Mouse (Mus musculus): ENCODE results near the gene Tdrd6.

Gene Tdrd6

GRCm38 (mm10) chr17:43612221-43612620 lies 17.9 kb downstream of the Tdrd6 start:
- DNase-seq (ENCODE audit: low spot score) = no peak

GRCm38 (mm10) chr17:43611586-43611985 lies 18.5 kb downstream of the Tdrd6 start:
- DNase-seq (ENCODE audit: low spot score) = no peak

- DNase-seq (ENCODE audit: low spot score) = peak; percentile 46
Measured at GRCm38 (mm10) chr17:43606704-43607103, 23.4 kb downstream of the Tdrd6 start.

- no peak for DNase-seq (ENCODE audit: low spot score)
Measured at GRCm38 (mm10) chr17:43598706-43599105, 31.4 kb downstream of the Tdrd6 start.

- DNase-seq (ENCODE audit: low spot score) = no peak
Measured at GRCm38 (mm10) chr17:43597742-43598141, 32.4 kb downstream of the Tdrd6 start.

- DNase-seq (ENCODE audit: low spot score) = no peak
Measured at GRCm38 (mm10) chr17:43592296-43593291, 37.5 kb downstream of the Tdrd6 start.

- no peak for DNase-seq (ENCODE audit: low spot score)
Measured at GRCm38 (mm10) chr17:43590531-43590930, 39.6 kb downstream of the Tdrd6 start.

- DNase-seq (ENCODE audit: low spot score) = no peak
Measured at GRCm38 (mm10) chr17:43589750-43590149, 40.3 kb downstream of the Tdrd6 start.

- DNase-seq (ENCODE audit: low spot score) = no peak
Measured at GRCm38 (mm10) chr17:43587278-43587677, 42.8 kb downstream of the Tdrd6 start.

- DNase-seq (ENCODE audit: low spot score) = no peak
Measured at GRCm38 (mm10) chr17:43584771-43585170, 45.3 kb downstream of the Tdrd6 start.

- DNase-seq (ENCODE audit: low spot score) = no peak
Measured at GRCm38 (mm10) chr17:43581012-43581467, 49.1 kb downstream of the Tdrd6 start.

GRCm38 (mm10) chr17:43580456-43580855 lies 49.6 kb downstream of the Tdrd6 start:
- no peak for DNase-seq (ENCODE audit: low spot score)

- DNase-seq (ENCODE audit: low spot score) = no peak
Measured at GRCm38 (mm10) chr17:43573624-43574073, 56.5 kb downstream of the Tdrd6 start.

GRCm38 (mm10) chr17:43569287-43569686 lies 60.8 kb downstream of the Tdrd6 start:
- DNase-seq (ENCODE audit: low spot score) = no peak

- DNase-seq (ENCODE audit: low spot score) = no peak
Measured at GRCm38 (mm10) chr17:43567992-43568888, 61.9 kb downstream of the Tdrd6 start, which contains the start of gene Pla2g7. TSS of gene Pla2g7 (plus strand) at chr17:43568098.

- DNase-seq (ENCODE audit: low spot score) = no peak
Measured at GRCm38 (mm10) chr17:43567593-43567991, 62.5 kb downstream of the Tdrd6 start.
